Mouse (Mus musculus) limb, embryonic 12.5 days (tissue): ENCODE results near the gene Ephx4. TPM values are rescaled to one million over a fixed set of nuclear protein-coding genes. Genes with fewer than 3 reads are reported as not detected.

Source experiments
- ATAC-seq: fragments of 200-750 bp; cut with Nextera tagmentation; 2 replicates; pipeline ENCODE4 v1.8.0; 2017; ENCODE audit warnings: low read depth, moderate TSS enrichment; ENCODE audit not compliant: insufficient number of reproducible peaks, insufficient read depth, low FRiP score, low TSS enrichment
- H3K27ac ChIP-seq: fragments of 300-500 bp; sonication (generic); 2 replicates; pipeline ENCODE4 v1.5.1; 2016; ENCODE audit warnings: mild to moderate bottlenecking, moderate library complexity
- H3K27me3 ChIP-seq: fragments of 300-500 bp; sonication (generic); 2 replicates; pipeline ENCODE4 v1.6.1; 2016; ENCODE audit warnings: mild to moderate bottlenecking, moderate library complexity
- H3K36me3 ChIP-seq: fragments of 300-500 bp; sonication (generic); 2 replicates; pipeline ENCODE4 v1.6.1; 2016; ENCODE audit warnings: mild to moderate bottlenecking, moderate library complexity
- H3K4me1 ChIP-seq: fragments of 300-500 bp; sonication (generic); replicated peaks from 2 replicates; pipeline ENCODE4 v1.6.1; 2016
- H3K4me2 ChIP-seq: fragments of 300-500 bp; sonication (generic); 2 replicates; pipeline ENCODE4 v1.6.1; 2016; ENCODE audit warnings: mild to moderate bottlenecking, moderate library complexity
- H3K4me3 ChIP-seq: fragments of 300-500 bp; sonication (generic); replicated peaks from 2 replicates; pipeline ENCODE4 v1.5.1; 2016; ENCODE audit warnings: mild to moderate bottlenecking
- H3K9ac ChIP-seq: fragments of 300-500 bp; sonication (generic); replicated peaks from 2 replicates; pipeline ENCODE4 v1.6.1; 2016; ENCODE audit warnings: mild to moderate bottlenecking, moderate library complexity
- H3K9me3 ChIP-seq: fragments of 300-500 bp; sonication (generic); 2 replicates; pipeline ENCODE4 v1.6.1; 2016; ENCODE audit warnings: mild to moderate bottlenecking, moderate library complexity
- WGBS: fragments of 180-500 bp; shearing (Covaris S2); methylation state at CpG from one replicate; pipeline ENCODE4 v1.1.7; 2016; 5-methylcytosine and 5-hydroxymethylcytosine counted together
- polyA plus RNA-seq: library from polyadenylated mRNA; unstranded; fragments of >200 nt; fragmentation: Nextera tagmentation; extraction: Ambion mirVana; gene quantifications from 2 replicates; pipeline ENCODE4 v1.2.1, GENCODE M21; 2016

Ephx4 gene
- polyA plus RNA-seq, 1 experiment from 2014 or later = 1.1 TPM

DNA sequence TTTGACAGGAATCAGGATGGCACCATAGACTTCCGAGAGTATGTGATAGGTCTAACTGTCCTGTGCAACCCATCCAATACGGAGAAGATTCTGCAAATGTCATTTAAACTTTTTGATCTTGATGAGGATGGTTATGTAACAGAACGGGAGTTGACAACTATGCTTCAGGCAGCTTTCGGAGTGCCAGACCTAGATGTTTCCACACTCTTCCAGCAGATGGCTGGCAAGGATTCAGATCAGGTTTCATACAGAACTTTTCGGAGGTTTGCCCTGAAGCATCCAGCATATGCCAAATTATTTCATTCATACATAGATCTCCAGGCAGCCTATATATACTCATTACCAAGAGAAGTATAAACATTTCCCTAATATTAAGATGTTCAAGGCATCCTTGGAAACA lies 31.5 kb downstream of the Ephx4 start:
- H3K4me2 ChIP-seq = no peak overlapping the region
- ATAC-seq = no peak
- H3K4me3 ChIP-seq = no peak overlapping the region
- WGBS = 80% methylated on average over 5 of the region's 5 CpGs
- peaks cover 4% of the 10 kb centered on the region; the same call in 1 of the 2 replicates for H3K4me1 ChIP-seq
- H3K27me3 ChIP-seq = no peaks in the 10 kb centered on the region; the same call in 1 of the 2 replicates
- no peaks in the 10 kb centered on the region for H3K9me3 ChIP-seq
- no peaks in the 10 kb centered on the region for H3K36me3 ChIP-seq
- no peak overlapping the region for H3K9ac ChIP-seq
- H3K27ac ChIP-seq = no peak overlapping the region

DNA sequence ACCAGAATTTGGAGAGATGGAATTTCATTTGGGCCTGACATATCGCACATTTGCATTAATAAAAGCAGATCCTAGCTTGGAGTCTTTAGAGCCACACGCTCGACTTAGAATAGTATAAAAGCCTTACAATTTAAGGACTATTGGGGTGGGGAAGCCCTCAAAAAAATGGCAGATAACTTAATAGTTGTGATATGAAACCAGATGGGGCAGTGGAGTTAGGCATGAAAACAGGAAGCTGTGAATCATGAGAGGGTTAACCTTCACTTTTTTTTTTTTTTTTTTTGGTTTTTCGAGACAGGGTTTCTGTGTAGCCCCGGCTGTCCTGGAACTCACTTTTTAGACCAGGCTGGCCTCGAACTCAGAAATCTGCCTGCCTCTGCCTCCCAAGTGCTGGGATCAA lies 33.6 kb downstream of the Ephx4 start:
- H3K36me3 ChIP-seq = no peaks in the 10 kb centered on the region
- 89% methylated on average over 6 of the region's 6 CpGs for WGBS
- H3K27me3 ChIP-seq = no peaks in the 10 kb centered on the region

DNA sequence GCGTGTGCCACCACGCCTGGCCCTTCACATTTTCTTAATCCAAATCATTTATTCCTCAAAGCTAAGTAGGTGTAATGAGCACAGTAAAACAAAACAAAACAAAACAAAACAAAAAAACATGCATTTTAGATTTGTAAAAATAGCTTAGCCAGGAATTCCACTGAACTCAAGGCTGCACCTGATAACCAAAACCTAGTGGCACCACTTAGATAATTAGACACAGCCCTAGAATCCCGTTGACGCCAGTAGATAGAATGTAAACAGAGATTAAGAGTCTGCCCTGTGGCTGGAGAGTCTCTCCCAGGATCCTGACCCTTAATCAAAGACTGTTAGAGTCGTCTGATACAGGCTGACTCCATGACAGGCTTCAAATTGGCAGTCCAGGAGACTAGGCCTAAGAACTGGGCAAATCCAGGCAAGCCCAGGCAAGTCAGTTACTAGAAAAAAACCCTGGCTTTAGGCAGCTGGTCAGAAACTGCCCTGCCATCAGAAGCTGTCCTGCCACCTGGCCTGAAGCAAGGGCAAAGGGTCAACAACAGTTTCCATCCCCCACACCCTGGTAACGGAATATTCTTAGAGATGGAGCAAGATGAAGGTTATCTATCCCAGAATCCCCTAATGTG lies 34.2 kb downstream of the Ephx4 start:
- Histone ChIP-seq H3K4me2 (no peak overlapping the region), H3K9me3 (no peaks in the 10 kb centered on the region), H3K36me3 (no peaks in the 10 kb centered on the region), H3K27me3 (no peaks in the 10 kb centered on the region), H3K9ac (no peak overlapping the region), H3K4me3 (no peak overlapping the region), H3K27ac (no peak overlapping the region), H3K4me1 (peaks cover 4% of the 10 kb centered on the region; the same call in 1 of the 2 replicates)
- ATAC-seq = no peak
- WGBS = 65% methylated on average over 6 of the region's 6 CpGs

More for the DNA sequence above, 33.6 kb downstream of the Ephx4 start:
- no peak for ATAC-seq
- no peak overlapping the region for H3K4me2 ChIP-seq
- H3K9me3 ChIP-seq = no peaks in the 10 kb centered on the region
- no peak overlapping the region for H3K27ac ChIP-seq
- H3K4me1 ChIP-seq = peaks cover 4% of the 10 kb centered on the region; the same call in 1 of the 2 replicates
- H3K4me3 ChIP-seq = no peak overlapping the region
- H3K9ac ChIP-seq = no peak overlapping the region

DNA sequence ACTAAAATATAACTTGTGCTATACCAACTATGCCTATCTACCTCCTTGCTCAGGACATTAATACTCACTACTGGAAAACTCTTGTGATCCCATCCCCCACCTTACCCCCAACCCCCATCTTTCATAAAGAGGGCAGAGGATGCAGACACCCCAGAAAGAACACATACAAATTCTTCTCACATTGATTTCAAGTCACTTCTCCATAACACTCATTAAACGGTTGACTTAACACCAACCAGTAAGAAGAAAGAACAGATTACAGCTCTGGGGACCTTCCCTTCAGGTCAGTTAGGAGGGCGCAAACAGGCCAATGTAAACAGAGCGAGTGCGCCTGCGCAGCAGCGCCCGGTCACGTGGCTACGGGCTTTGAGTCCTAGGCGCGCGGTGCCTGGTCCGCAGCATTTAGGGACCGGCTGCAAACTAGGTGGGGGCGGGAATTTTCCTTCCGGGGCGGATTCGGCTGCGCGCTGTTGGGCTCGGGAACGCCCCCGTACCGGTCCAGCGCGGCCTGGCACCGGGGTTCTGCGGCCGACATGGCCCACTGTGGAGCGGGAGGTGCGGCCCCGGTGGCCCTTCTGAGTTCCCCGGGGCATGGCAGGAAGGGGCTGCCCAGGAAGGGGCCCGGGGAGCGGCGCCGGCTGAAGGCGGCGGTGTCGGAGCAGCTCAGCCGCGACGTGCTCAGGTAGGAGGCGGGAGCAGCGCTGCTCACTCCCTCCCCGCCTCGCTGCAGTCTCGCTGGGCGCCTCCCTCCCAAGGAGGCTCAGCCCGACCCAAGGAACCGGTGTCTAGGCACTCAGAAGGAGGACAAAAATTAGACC lies 35.1 kb downstream of the Ephx4 start, which contains the start of gene Btbd8:
Gene Btbd8 (plus strand): TSS at position 534 of the 818 bp plus-strand sequence.
- Histone ChIP-seq H3K4me2 (peak within 1 kb of the TSS; percentile 68), H3K4me3 (peak within 1 kb of the TSS; percentile 82), H3K9me3 (no peaks in the 10 kb centered on the region), H3K4me1 (peaks cover 9% of the 10 kb centered on the region), H3K36me3 (no peaks in the 10 kb centered on the region), H3K27ac (peak within 1 kb of the TSS; percentile 92), H3K27me3 (no peaks in the 10 kb centered on the region), H3K9ac (peak within 1 kb of the TSS; percentile 88)
- peak; percentile 93 for ATAC-seq
- WGBS = under 1% methylated on average over 51 of the region's 51 CpGs

DNA sequence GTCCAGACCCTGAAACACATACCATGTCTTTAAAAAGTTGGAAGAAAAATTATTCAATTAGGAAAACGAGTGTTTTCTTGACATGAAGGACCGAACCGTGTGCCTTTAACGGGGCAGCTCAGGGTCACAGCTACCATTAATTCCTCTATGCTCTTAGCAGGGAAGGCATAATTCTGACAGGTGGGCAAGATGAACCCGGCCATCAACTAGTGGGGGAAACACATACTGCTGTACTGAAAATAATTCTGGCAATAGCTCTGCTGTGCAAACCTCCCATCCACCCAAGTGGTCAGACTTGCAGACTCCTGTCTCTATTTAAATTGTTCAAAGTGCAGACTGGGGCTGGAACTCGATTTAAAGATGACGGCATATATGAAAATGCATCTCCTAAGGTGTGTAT lies 35.8 kb downstream of the Ephx4 start:
- peaks cover 15% of the 10 kb centered on the region for H3K4me1 ChIP-seq
- H3K4me2 ChIP-seq = peak overlapping the region; percentile 68
- 22% methylated on average over 7 of the region's 7 CpGs for WGBS
- H3K36me3 ChIP-seq = no peaks in the 10 kb centered on the region
- H3K9ac ChIP-seq = peak overlapping the region; percentile 88
- H3K27ac ChIP-seq = peak overlapping the region; percentile 92
- no peaks in the 10 kb centered on the region for H3K27me3 ChIP-seq
- no peaks in the 10 kb centered on the region for H3K9me3 ChIP-seq
- ATAC-seq = 0 out of 2 replicates have a peak, but pooled peaks have one; percentile 4
- H3K4me3 ChIP-seq = peak overlapping the region; percentile 82

DNA sequence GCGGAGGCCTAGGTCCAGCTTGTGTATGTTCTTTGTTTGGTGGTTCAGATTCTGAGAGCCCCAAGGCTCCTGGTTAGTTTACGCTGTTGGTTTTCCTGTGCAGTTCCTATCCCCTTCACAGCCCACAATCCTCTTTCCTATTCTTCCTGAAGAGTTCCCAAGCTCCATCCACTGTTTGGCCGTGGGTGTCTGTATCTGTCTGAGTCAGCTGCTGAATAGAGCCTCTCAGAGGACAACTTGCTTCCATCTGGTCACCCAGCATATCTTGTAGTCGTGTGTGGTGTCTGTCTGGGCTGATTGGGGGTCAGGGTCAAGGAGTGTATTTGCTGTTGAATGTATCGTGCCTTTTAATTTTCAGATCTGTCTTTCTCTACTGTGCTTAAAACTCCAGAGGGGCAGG lies 39.3 kb downstream of the Ephx4 start:
- no peak overlapping the region for H3K4me2 ChIP-seq
- H3K36me3 ChIP-seq = peaks cover 6% of the 10 kb centered on the region; the same call in 1 of the 2 replicates
- no peak for ATAC-seq
- no peaks in the 10 kb centered on the region for H3K9me3 ChIP-seq
- no peaks in the 10 kb centered on the region for H3K27me3 ChIP-seq
- H3K4me1 ChIP-seq = peaks cover 16% of the 10 kb centered on the region
- 85% methylated on average over 5 of the region's 5 CpGs for WGBS
- no peak overlapping the region for H3K27ac ChIP-seq
- no peak overlapping the region for H3K4me3 ChIP-seq
- no peak overlapping the region for H3K9ac ChIP-seq

DNA sequence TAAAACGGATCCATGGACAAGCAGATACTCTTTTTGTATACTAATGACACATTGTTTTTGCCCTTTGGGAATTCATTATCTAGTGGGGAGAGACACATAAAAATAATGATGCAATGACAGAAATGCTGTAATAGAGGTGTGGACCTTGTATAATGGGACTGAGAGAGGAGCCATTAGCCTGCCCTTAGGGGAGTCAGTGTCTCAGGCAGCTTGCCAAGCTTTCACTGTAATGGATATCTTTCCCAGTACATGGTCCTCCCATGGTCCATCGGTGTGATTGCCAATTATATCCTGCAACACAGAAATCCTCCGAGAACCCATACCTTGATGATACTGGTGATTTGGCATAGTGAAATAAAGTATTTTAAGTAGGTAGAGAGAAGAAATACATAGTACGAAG lies 41.7 kb downstream of the Ephx4 start:
- peaks cover 6% of the 10 kb centered on the region; the same call in 1 of the 2 replicates for H3K36me3 ChIP-seq
- no peak for ATAC-seq
- H3K9me3 ChIP-seq = no peaks in the 10 kb centered on the region
- H3K27ac ChIP-seq = no peak overlapping the region
- H3K27me3 ChIP-seq = no peaks in the 10 kb centered on the region
- H3K4me3 ChIP-seq = no peak overlapping the region
- H3K9ac ChIP-seq = no peak overlapping the region
- H3K4me1 ChIP-seq = peaks cover 12% of the 10 kb centered on the region
- H3K4me2 ChIP-seq = no peak overlapping the region
- whole genome bisulfite sequencing = 92% methylated on average over 4 of the region's 4 CpGs

DNA sequence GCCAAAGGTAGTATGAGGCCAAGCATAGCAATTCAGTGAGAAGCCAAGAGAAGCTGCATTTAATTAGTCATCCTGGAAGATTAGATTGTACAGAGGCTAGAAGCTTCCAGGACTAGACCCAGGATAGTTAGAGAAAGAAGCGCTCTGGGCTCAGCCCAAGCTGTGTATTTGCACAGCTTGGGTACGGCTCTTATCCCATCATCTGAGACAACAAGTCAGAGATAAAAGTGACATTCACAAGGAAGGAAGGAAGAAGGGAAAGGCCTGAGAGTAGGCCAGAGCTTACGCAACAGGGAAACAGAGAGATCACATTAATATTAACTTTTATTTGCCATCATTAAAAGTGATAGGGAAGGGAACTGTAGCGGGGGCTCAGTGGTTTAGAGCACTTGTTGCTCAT lies 45.4 kb downstream of the Ephx4 start:
- Histone ChIP-seq H3K4me3 (no peak overlapping the region), H3K36me3 (peaks cover 6% of the 10 kb centered on the region; the same call in 1 of the 2 replicates), H3K4me2 (no peak overlapping the region), H3K27me3 (no peaks in the 10 kb centered on the region), H3K27ac (no peak overlapping the region), H3K9me3 (no peaks in the 10 kb centered on the region), H3K4me1 (peaks cover 4% of the 10 kb centered on the region), H3K9ac (no peak overlapping the region)
- ATAC-seq = no peak
- WGBS = 90% methylated on average over 4 of the region's 4 CpGs

DNA sequence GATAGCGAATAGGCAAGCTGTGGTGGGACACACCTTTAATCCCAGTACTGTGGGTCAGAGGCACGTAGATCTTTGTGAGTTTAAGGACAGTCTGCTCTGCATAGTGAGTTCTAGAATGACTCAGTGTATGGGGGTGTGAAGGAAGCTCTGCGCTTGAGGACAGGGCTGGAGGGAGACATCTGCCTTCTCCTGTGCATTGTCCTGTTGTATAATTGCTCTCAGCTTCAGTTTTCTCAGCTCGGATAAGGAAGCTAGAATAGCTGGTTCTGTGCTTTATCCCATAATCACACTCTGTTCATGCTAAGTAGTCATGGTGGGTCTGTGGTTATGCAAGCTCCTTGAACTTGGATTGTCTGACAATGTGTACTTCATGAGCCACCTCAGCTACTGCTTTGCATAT lies 46.2 kb downstream of the Ephx4 start:
- Histone ChIP-seq H3K36me3 (peaks cover 6% of the 10 kb centered on the region; the same call in 1 of the 2 replicates), H3K4me2 (no peak overlapping the region), H3K27ac (no peak overlapping the region), H3K9ac (no peak overlapping the region), H3K4me1 (no peaks in the 10 kb centered on the region), H3K9me3 (no peaks in the 10 kb centered on the region), H3K4me3 (no peak overlapping the region), H3K27me3 (no peaks in the 10 kb centered on the region)
- ATAC-seq = no peak
- WGBS = 85% methylated on average over 4 of the region's 4 CpGs

DNA sequence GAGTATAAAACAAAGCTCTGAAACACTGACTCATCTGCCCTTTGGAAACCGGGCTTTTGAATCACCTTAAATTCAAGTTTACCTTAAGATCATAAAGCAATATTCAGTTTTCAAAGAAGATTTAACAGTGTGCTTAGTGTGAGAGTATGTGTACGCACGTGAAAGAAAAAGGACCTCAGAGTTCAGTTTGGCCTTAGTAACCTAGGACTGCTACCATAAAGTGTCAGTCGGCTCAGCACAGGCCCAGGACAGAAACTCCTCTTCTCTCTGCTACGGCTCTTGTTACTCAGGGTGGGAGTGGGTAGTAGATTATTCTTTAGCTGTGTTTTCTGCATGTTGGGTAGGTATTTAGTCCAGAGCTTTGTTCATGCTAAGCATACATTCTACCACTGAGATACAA lies 47.1 kb downstream of the Ephx4 start:
- 86% methylated on average over 5 of the region's 5 CpGs for WGBS
- H3K36me3 ChIP-seq = peaks cover 8% of the 10 kb centered on the region; the same call in 1 of the 2 replicates
- H3K9me3 ChIP-seq = no peaks in the 10 kb centered on the region
- H3K4me1 ChIP-seq = no peaks in the 10 kb centered on the region
- H3K27me3 ChIP-seq = no peaks in the 10 kb centered on the region
- no peak overlapping the region for H3K27ac ChIP-seq
- H3K4me3 ChIP-seq = no peak overlapping the region
- no peak overlapping the region for H3K9ac ChIP-seq
- no peak overlapping the region for H3K4me2 ChIP-seq
- ATAC-seq = no peak

DNA sequence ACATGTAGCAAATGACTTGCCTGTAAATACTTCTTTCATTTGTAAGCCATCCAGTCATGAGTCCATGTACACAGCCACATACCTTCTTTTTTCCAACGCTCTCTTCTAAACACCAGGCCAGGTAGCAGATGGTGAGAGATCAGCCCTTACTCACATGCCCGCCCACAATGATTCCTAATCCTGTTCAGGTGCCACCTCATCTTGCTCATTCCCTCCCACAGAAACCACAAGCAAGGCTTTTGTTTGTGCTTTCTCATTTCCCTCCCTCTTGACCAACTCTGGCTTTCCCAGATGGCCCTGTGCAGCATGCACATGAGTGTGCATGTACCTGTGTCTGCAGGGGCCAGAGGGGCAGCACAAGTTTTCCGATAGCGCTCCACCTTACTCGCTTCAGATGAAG lies 47.8 kb downstream of the Ephx4 start:
- WGBS = 95% methylated on average over 5 of the region's 5 CpGs

More for the DNA sequence above, 47.8 kb downstream of the Ephx4 start:
- no peaks in the 10 kb centered on the region for H3K4me1 ChIP-seq
- peaks cover 9% of the 10 kb centered on the region; the same call in 1 of the 2 replicates for H3K36me3 ChIP-seq
- H3K9ac ChIP-seq = no peak overlapping the region
- no peak overlapping the region for H3K4me2 ChIP-seq
- H3K27me3 ChIP-seq = no peaks in the 10 kb centered on the region
- no peak overlapping the region for H3K4me3 ChIP-seq
- no peak overlapping the region for H3K27ac ChIP-seq
- no peaks in the 10 kb centered on the region for H3K9me3 ChIP-seq
- no peak for ATAC-seq
